Mouse (Mus musculus): Measurements from ENCODE around the gene Msh4. TPM values are rescaled to one million over a fixed set of nuclear protein-coding genes. Genes with fewer than 3 reads are reported as not detected.
"Not testable (repeated sequence)": the region's sequence is repeated elsewhere in the genome, so short reads cannot be mapped to it uniquely, and the experiment has no call there.

The Msh4 gene
- total and polyA plus RNA-seq, 3 experiments = 0.45 to 0.49 TPM; not detected in 1

DNA sequence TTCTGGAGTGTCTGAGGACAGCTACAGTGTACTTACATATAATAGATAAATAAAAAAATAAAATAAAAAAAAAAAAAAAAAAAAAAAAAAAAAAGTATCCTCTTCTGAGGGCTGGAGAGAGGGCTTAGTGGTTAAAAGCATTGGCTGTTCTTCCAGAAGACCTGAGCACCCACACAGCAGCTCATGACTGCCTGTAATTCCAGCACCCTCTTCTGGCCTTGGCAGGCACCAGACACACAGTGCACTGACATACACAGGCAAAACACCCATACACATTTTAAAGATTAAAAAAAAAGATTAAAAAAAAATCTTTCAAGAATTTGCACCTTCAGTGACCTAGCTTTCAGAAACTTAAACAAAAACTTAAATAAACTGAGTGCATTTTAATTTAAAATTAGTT, 19.6 kb downstream of the Msh4 start:
- Histone ChIP-seq H3K36me3 (replicated peaks) (no peaks in the 10 kb centered on the region), H3K4me3 (ENCODE audit: low read depth, low read length) (no peak overlapping the region), H3K9me3 (replicated peaks) (no peaks in the 10 kb centered on the region), H3K27me3 (ENCODE audit: insufficient read depth, low read length) (peaks cover 13% of the 10 kb centered on the region), H3K4me1 (ENCODE audit: insufficient read depth, low read depth, low read length) (peaks cover 12% of the 10 kb centered on the region)
- TF ChIP-seq POLR2AphosphoS5 (IDR thresholded peaks at IDR 0.05; ENCODE audit: insufficient replicate concordance, low read depth, low read length) (no peak), CTCF (IDR thresholded peaks at IDR 0.05; ENCODE audit: low read depth, low read length) (no peak), GATA2 (IDR thresholded peaks at IDR 0.05; ENCODE audit: borderline replicate concordance, low read depth, low read length) (no peak), TAL1 (conservative IDR thresholded peaks at IDR 0.05; ENCODE audit: low read depth, low read length) (no peak), GATA1 (IDR thresholded peaks at IDR 0.05; ENCODE audit: borderline replicate concordance, low read length) (no peak)
- ATAC-seq (ENCODE audit: extremely low read depth, insufficient number of reproducible peaks, low FRiP score, poor library complexity, severe bottlenecking) (no peak; the same call in 1 of the 2 replicates), DNase-seq (ENCODE audit: low spot score) (no peak)

GRCm38 (mm10) chr3:153871396-153871795, 34.5 kb downstream of the Msh4 start:
- H3K9me3 ChIP-seq (replicated peaks) = no peaks in the 10 kb centered on the region

GRCm38 (mm10) chr3:153867149-153868136, 38.5 kb downstream of the Msh4 start:
- no peaks in the 10 kb centered on the region for H3K27me3 ChIP-seq (ENCODE audit: insufficient read depth, low read length)
- H3K4me1 ChIP-seq (ENCODE audit: insufficient read depth, low read depth, low read length) = peaks cover 35% of the 10 kb centered on the region
- H3K4me3 ChIP-seq (ENCODE audit: low read depth, low read length) = peak overlapping the region; percentile 16; the same call in 1 of the 2 replicates
- H3K9me3 ChIP-seq (replicated peaks) = no peaks in the 10 kb centered on the region
- TF ChIP-seq GATA1 (IDR thresholded peaks at IDR 0.05; ENCODE audit: borderline replicate concordance, low read length) = no peak
- no peak for TF ChIP-seq GATA2 (IDR thresholded peaks at IDR 0.05; ENCODE audit: borderline replicate concordance, low read depth, low read length)
- no peak for TF ChIP-seq CTCF (IDR thresholded peaks at IDR 0.05; ENCODE audit: low read depth, low read length)
- no peak for TF ChIP-seq POLR2AphosphoS5 (IDR thresholded peaks at IDR 0.05; ENCODE audit: insufficient replicate concordance, low read depth, low read length)
- no peak for TF ChIP-seq TAL1 (conservative IDR thresholded peaks at IDR 0.05; ENCODE audit: low read depth, low read length)
- ATAC-seq (ENCODE audit: extremely low read depth, insufficient number of reproducible peaks, low FRiP score, poor library complexity, severe bottlenecking) (peak; percentile 54; the same call in 1 of the 2 replicates), DNase-seq (ENCODE audit: low spot score) (no peak)
- H3K36me3 ChIP-seq (replicated peaks) = no peaks in the 10 kb centered on the region

More at GRCm38 (mm10) chr3:153871396-153871795, 34.5 kb downstream of the Msh4 start:
- TF ChIP-seq POLR2AphosphoS5 (IDR thresholded peaks at IDR 0.05; ENCODE audit: insufficient replicate concordance, low read depth, low read length) = no peak
- no peak for TF ChIP-seq TAL1 (conservative IDR thresholded peaks at IDR 0.05; ENCODE audit: low read depth, low read length)
- no peak for TF ChIP-seq GATA2 (IDR thresholded peaks at IDR 0.05; ENCODE audit: borderline replicate concordance, low read depth, low read length)
- TF ChIP-seq GATA1 (IDR thresholded peaks at IDR 0.05; ENCODE audit: borderline replicate concordance, low read length) = no peak
- TF ChIP-seq CTCF (IDR thresholded peaks at IDR 0.05; ENCODE audit: low read depth, low read length) = no peak
- Histone ChIP-seq H3K36me3 (replicated peaks) (no peaks in the 10 kb centered on the region), H3K4me3 (ENCODE audit: low read depth, low read length) (no peak overlapping the region), H3K4me1 (ENCODE audit: insufficient read depth, low read depth, low read length) (peaks cover 18% of the 10 kb centered on the region), H3K27me3 (ENCODE audit: insufficient read depth, low read length) (peaks cover 14% of the 10 kb centered on the region)
- no peak for DNase-seq (ENCODE audit: low spot score)
- ATAC-seq (ENCODE audit: extremely low read depth, insufficient number of reproducible peaks, low FRiP score, poor library complexity, severe bottlenecking) = no peak

DNA sequence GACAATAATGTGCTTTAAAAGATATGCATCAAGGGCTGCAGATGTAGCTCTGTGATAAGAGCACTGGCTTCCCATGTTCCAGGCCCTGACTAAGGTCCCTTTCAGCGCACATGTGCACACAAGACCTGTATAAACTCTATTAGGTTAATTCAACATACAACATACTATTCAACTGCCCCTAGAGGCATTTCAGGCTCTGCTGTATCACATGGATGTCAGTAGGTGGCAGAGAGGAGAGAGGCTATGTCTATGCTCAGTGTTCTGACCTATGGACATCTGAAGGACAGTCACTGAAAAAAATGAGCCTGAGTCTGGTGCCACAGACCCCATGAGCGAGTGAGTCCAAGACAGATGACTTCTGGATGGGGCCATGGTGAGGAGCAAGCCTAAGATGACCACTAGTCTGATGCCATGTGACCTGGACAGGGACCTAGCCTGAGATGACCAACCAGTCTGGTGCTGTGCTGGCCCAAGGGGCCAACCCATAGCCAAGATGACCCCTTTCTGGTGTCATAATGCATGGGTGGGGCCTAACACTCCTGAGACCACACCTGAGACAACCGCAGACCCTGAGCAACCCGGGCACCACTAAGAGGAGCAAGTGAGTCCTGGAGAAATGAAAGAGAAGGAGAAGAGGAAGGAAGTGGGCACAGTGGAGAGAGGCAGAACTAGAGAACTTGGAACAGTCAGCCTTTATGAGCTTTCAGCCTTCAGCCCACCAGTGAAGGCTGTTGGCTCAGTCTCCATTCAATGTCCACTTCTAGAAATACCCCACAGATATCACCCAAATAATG, 41.1 kb downstream of the Msh4 start:
- Histone ChIP-seq H3K9me3 (replicated peaks) (no peaks in the 10 kb centered on the region), H3K27me3 (ENCODE audit: insufficient read depth, low read length) (no peaks in the 10 kb centered on the region), H3K4me3 (ENCODE audit: low read depth, low read length) (no peak overlapping the region; the same call in 1 of the 2 replicates), H3K36me3 (replicated peaks) (no peaks in the 10 kb centered on the region), H3K4me1 (ENCODE audit: insufficient read depth, low read depth, low read length) (peaks cover 42% of the 10 kb centered on the region)
- DNase-seq (ENCODE audit: low spot score) (no peak), ATAC-seq (ENCODE audit: extremely low read depth, insufficient number of reproducible peaks, low FRiP score, poor library complexity, severe bottlenecking) (peak; percentile 35)
- TF ChIP-seq TAL1 (conservative IDR thresholded peaks at IDR 0.05; ENCODE audit: low read depth, low read length) (peak; percentile 59), CTCF (IDR thresholded peaks at IDR 0.05; ENCODE audit: low read depth, low read length) (no peak)

GRCm38 (mm10) chr3:153863816-153864215, 42.1 kb downstream of the Msh4 start:
- Histone ChIP-seq H3K4me1 (ENCODE audit: insufficient read depth, low read depth, low read length) (peaks cover 45% of the 10 kb centered on the region), H3K4me3 (ENCODE audit: low read depth, low read length) (no peak overlapping the region), H3K27me3 (ENCODE audit: insufficient read depth, low read length) (no peaks in the 10 kb centered on the region), H3K9me3 (replicated peaks) (no peaks in the 10 kb centered on the region), H3K36me3 (replicated peaks) (no peaks in the 10 kb centered on the region)
- TF ChIP-seq GATA2 (IDR thresholded peaks at IDR 0.05; ENCODE audit: borderline replicate concordance, low read depth, low read length) (no peak), POLR2AphosphoS5 (IDR thresholded peaks at IDR 0.05; ENCODE audit: insufficient replicate concordance, low read depth, low read length) (no peak), GATA1 (IDR thresholded peaks at IDR 0.05; ENCODE audit: borderline replicate concordance, low read length) (no peak), TAL1 (conservative IDR thresholded peaks at IDR 0.05; ENCODE audit: low read depth, low read length) (no peak), CTCF (IDR thresholded peaks at IDR 0.05; ENCODE audit: low read depth, low read length) (no peak)
- ATAC-seq (ENCODE audit: extremely low read depth, insufficient number of reproducible peaks, low FRiP score, poor library complexity, severe bottlenecking) (no peak), DNase-seq (ENCODE audit: low spot score) (no peak)

- H3K4me1 ChIP-seq (ENCODE audit: insufficient read depth, low read depth, low read length) = peaks cover 47% of the 10 kb centered on the region
- not testable (repeated sequence) for H3K4me3 ChIP-seq (ENCODE audit: low read depth, low read length); ATAC-seq (ENCODE audit: extremely low read depth, insufficient number of reproducible peaks, low FRiP score, poor library complexity, severe bottlenecking); H3K36me3 ChIP-seq (replicated peaks); DNase-seq (ENCODE audit: low spot score); H3K27me3 ChIP-seq (ENCODE audit: insufficient read depth, low read length); H3K9me3 ChIP-seq (replicated peaks)
Measured at GRCm38 (mm10) chr3:153860392-153860791, 45.5 kb downstream of the Msh4 start.
